Mouse (Mus musculus) midbrain, postnatal 0 days (tissue): Measurements from ENCODE around the gene Tmem135. TPM values are rescaled to one million over a fixed set of nuclear protein-coding genes. Genes with fewer than 3 reads are reported as not detected.

Experiments used
- ATAC-seq: fragments of 200-750 bp; cut with Nextera tagmentation; 2 replicates; pipeline ENCODE4 v1.8.0; 2017; ENCODE audit warnings: moderate number of reproducible peaks, mild to moderate bottlenecking, moderate TSS enrichment, moderate library complexity; ENCODE audit not compliant: low FRiP score
- DNase-seq: peaks from one replicate; pipeline ENCODE4 v3.0.0-alpha.2; 2015; ENCODE audit warnings: low spot score
- H3K27ac ChIP-seq: fragments of 300-500 bp; sonication (generic); 2 replicates; pipeline ENCODE4 v1.5.1; 2014; ENCODE audit warnings: low read depth, mild to moderate bottlenecking, low read length, mixed read lengths
- H3K27me3 ChIP-seq: fragments of 300-500 bp; sonication (generic); 2 replicates; pipeline ENCODE4 v1.6.1; 2014; ENCODE audit warnings: low read length, control low read depth, mixed read lengths; ENCODE audit not compliant: insufficient read depth
- H3K36me3 ChIP-seq: fragments of 300-500 bp; sonication (generic); 2 replicates; pipeline ENCODE4 v1.6.1; 2014; ENCODE audit warnings: low read length, control low read depth, mixed read lengths; ENCODE audit not compliant: insufficient read depth
- H3K4me1 ChIP-seq: fragments of 300-500 bp; sonication (generic); 2 replicates; pipeline ENCODE4 v1.6.1; 2014; ENCODE audit warnings: mild to moderate bottlenecking, control low read depth, antibody characterized with exemption, low read length, mixed read lengths; ENCODE audit not compliant: insufficient read depth
- H3K4me2 ChIP-seq: fragments of 300-500 bp; sonication (generic); 2 replicates; pipeline ENCODE4 v1.6.1; 2014; ENCODE audit warnings: low read depth, mild to moderate bottlenecking, low read length, mixed read lengths; ENCODE audit not compliant: poor library complexity, severe bottlenecking
- H3K4me3 ChIP-seq: fragments of 300-500 bp; sonication (generic); 2 replicates; pipeline ENCODE4 v1.5.1; 2014; ENCODE audit warnings: low read depth, mild to moderate bottlenecking, low read length, moderate library complexity
- H3K9ac ChIP-seq: fragments of 300-500 bp; sonication (generic); replicated peaks from 2 replicates; pipeline ENCODE4 v1.6.1; 2014; ENCODE audit warnings: mild to moderate bottlenecking, low read length, moderate library complexity, mixed read lengths; ENCODE audit not compliant: poor library complexity, severe bottlenecking
- H3K9me3 ChIP-seq: fragments of 300-500 bp; sonication (generic); 2 replicates; pipeline ENCODE4 v1.6.1; 2016; ENCODE audit warnings: low read length, control low read depth
- CTCF ChIP-seq: IDR thresholded peaks from 2 replicates; pipeline ENCODE4 v1.5.1; 2016; ENCODE audit warnings: antibody characterized with exemption, mild to moderate bottlenecking
- WGBS: fragments of 180-500 bp; shearing (Covaris S2); extraction: QIAGEN DNeasy Blood & Tissue Kit; methylation state at CpG from one replicate; pipeline ENCODE4 v1.1.7; 2014; 5-methylcytosine and 5-hydroxymethylcytosine counted together
- polyA plus RNA-seq: library from polyadenylated mRNA; unstranded; fragments of >200 nt; fragmentation: Nextera tagmentation; extraction: Ambion mirVana; gene quantifications from 2 replicates; pipeline ENCODE4 v1.2.1, GENCODE M21; 2015
- total RNA-seq: library from RNA; depleted of rRNA; stranded (reverse); fragments of >200 nt; gene quantifications from 2 replicates; pipeline ENCODE4 v1.2.3, GENCODE M21; 2014

Tmem135 gene
- total and polyA plus RNA-seq, 2 experiments from 2014 or later: 33.5 to 35.7 TPM

DNA sequence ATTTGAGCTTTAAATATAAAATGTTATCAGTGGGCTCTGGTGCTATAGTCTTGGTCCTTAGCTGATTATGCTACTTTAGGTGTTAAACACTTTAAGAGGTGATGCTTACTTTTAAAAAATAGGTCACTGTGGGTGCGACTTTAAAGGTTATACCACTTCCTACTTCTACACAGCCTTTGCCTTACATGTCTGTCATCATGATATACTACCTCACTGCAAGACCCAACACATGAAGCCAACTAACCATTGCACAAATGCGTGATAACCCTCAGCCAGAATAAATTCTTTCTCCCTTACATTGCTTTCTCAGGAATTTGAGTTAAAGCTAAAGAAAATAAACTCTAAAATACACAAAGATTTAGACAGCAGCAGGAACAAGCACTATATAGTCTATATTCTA, 150.7 kb downstream of the Tmem135 start:
- Histone ChIP-seq H3K4me1 (no peaks in the 10 kb centered on the region), H3K36me3 (no peaks in the 10 kb centered on the region), H3K9me3 (no peaks in the 10 kb centered on the region), H3K27me3 (no peaks in the 10 kb centered on the region), H3K27ac (no peak overlapping the region), H3K9ac (no peak overlapping the region), H3K4me3 (no peak overlapping the region), H3K4me2 (no peak overlapping the region)
- 91% methylated on average over 2 of the region's 2 CpGs for WGBS
- ATAC-seq (no peak), DNase-seq (no peak)
- no peak for TF ChIP-seq CTCF

- no peak for ATAC-seq
- H3K9ac ChIP-seq: no peak overlapping the region
- no peaks in the 10 kb centered on the region for H3K9me3 ChIP-seq
- H3K27ac ChIP-seq: no peak overlapping the region
- no peak for TF ChIP-seq CTCF
- 88% methylated on average over 4 of the region's 4 CpGs for WGBS
- no peaks in the 10 kb centered on the region for H3K4me1 ChIP-seq
- H3K4me2 ChIP-seq: no peak overlapping the region
- no peak for DNase-seq
- no peak overlapping the region for H3K4me3 ChIP-seq
- no peaks in the 10 kb centered on the region for H3K36me3 ChIP-seq
- H3K27me3 ChIP-seq: no peaks in the 10 kb centered on the region
Measured at GRCm38 (mm10) chr7:89251880-89252453, 152.1 kb downstream of the Tmem135 start.

DNA sequence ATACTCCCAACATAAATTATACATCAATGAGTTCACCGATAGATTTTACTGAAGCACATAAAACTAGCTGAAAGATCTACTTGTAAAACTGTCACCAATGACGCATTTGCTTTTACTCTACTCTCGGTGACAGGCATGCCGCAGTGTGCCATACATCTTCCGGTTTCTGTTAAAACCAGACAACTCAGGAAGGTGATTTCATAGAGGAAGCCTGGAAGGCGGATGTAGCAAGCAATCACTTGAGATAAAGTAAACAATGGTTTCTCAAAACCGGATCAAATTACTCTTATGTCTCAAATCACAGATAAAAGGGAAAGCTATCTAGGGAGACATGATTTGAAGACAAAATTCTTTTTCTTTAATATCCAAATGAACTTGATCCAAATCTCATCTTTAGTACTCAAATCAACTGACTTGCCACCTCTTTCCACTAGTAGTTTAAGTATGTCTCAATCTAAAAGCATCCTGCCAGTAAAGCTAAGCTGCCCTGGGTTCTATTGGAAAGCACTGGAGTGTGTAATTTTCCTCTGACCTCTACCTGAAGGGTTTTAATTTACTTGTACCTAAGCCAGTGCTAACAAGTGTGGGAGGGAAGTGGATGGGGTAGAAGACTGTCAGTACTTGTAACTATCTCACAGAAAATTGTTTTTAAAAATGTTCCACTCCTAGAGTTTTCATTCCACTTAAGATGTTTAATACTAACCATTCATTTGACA, 155.7 kb downstream of the Tmem135 start:
- WGBS: 73% methylated on average over 7 of the region's 7 CpGs
- no peak for DNase-seq
- Histone ChIP-seq H3K4me3 (no peak overlapping the region), H3K27ac (no peak overlapping the region), H3K36me3 (no peaks in the 10 kb centered on the region), H3K9me3 (no peaks in the 10 kb centered on the region), H3K4me1 (no peaks in the 10 kb centered on the region), H3K4me2 (no peak overlapping the region), H3K9ac (no peak overlapping the region), H3K27me3 (no peaks in the 10 kb centered on the region)
- no peak for TF ChIP-seq CTCF
- no peak for ATAC-seq

GRCm38 (mm10) chr7:89247012-89247710, 156.9 kb downstream of the Tmem135 start:
- Histone ChIP-seq H3K27me3 (no peaks in the 10 kb centered on the region), H3K4me3 (no peak overlapping the region), H3K9me3 (no peaks in the 10 kb centered on the region), H3K27ac (no peak overlapping the region), H3K9ac (no peak overlapping the region), H3K4me2 (no peak overlapping the region), H3K4me1 (no peaks in the 10 kb centered on the region), H3K36me3 (no peaks in the 10 kb centered on the region)
- no peak for ATAC-seq
- WGBS: 92% methylated on average over 2 of the region's 2 CpGs
- no peak for TF ChIP-seq CTCF
- no peak for DNase-seq

DNA sequence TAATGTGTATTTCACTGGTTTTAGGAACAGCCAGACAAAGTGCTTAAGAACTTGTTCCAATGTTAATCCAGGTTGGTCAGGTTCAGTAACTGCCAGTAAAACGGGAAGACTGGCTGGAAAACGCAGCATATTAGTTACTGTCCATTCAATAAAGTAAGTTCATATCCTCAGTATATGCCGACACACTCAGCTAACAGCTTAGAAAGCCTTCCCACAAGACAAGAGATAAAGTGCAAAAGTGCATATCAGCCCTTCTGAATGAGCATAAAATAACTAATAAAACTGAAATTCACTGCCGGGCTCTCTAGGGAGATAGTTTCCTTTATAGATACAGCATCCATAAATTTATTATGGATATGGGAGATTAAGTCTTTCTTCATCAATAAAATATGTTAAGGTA, 161.5 kb downstream of the Tmem135 start:
- Histone ChIP-seq H3K27me3 (no peaks in the 10 kb centered on the region), H3K27ac (no peak overlapping the region), H3K9ac (no peak overlapping the region), H3K36me3 (no peaks in the 10 kb centered on the region), H3K9me3 (no peaks in the 10 kb centered on the region), H3K4me3 (no peak overlapping the region), H3K4me1 (no peaks in the 10 kb centered on the region), H3K4me2 (no peak overlapping the region)
- WGBS: 81% methylated on average over 4 of the region's 4 CpGs
- no peak for TF ChIP-seq CTCF
- no peak for ATAC-seq
- no peak for DNase-seq

- no peak for DNase-seq
- Histone ChIP-seq H3K4me3 (no peak overlapping the region), H3K4me2 (no peak overlapping the region), H3K9me3 (no peaks in the 10 kb centered on the region), H3K36me3 (no peaks in the 10 kb centered on the region), H3K27me3 (no peaks in the 10 kb centered on the region), H3K4me1 (no peaks in the 10 kb centered on the region), H3K9ac (no peak overlapping the region), H3K27ac (no peak overlapping the region)
- TF ChIP-seq CTCF: no peak
- no peak for ATAC-seq
- WGBS: 88% methylated on average over 2 of the region's 2 CpGs
Measured at GRCm38 (mm10) chr7:89242143-89242542, 161.9 kb downstream of the Tmem135 start.
